Mouse (Mus musculus): Measurements from ENCODE around the gene Atxn1.

DNA sequence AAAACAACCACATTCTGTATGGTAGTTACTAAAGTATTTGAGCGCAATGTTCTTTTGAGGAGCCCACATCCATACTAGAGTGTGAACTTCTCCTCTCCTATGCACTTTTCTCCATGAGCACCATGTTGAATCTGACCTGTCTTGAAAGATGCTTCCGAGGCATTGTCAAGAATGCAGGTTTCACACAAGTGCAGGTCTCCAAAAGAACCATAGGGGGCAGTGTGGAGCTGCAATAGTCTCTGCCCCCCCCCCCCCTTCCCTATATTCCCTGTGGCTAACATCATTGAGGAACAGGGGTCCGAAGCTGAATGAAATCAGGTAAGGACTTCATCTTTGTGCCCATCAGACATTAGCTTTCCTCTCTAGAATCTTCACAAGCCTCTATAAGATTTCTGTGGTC lies 332.7 kb downstream of the Atxn1 start:
- TF ChIP-seq GATA1 (IDR thresholded peaks at IDR 0.05; ENCODE audit: borderline replicate concordance, low read length), result no peak
- no peak for TF ChIP-seq FLI1 (IDR thresholded peaks at IDR 0.05; ENCODE audit: low read length)
